Mouse (Mus musculus): ENCODE measurements around the gene Lbr. TPM values are rescaled to one million over a fixed set of nuclear protein-coding genes. Genes with fewer than 3 reads are reported as not detected.
"Not testable (repeated sequence)": the region's sequence is repeated elsewhere in the genome, so short reads cannot be mapped to it uniquely, and the experiment has no call there.

Gene Lbr
- polyA plus RNA-seq, 1 experiment from 2014 or later = 129 TPM

GRCm38 (mm10) chr1:181826716-181827115, 16.1 kb downstream of the Lbr start:
- H3K4me1 ChIP-seq (ENCODE audit: control insufficient read depth, insufficient read depth, low read length) = no peaks in the 10 kb centered on the region
- no peak overlapping the region for H3K27ac ChIP-seq (ENCODE audit: low read depth, low read length)
- H3K9me3 ChIP-seq (ENCODE audit: control insufficient read depth, low read length) = no peaks in the 10 kb centered on the region
- H3K27me3 ChIP-seq (ENCODE audit: control insufficient read depth, insufficient read depth, low read length) = no peaks in the 10 kb centered on the region
- no peak overlapping the region for H3K4me2 ChIP-seq (replicated peaks; ENCODE audit: low read depth, low read length)
- H3K4me3 ChIP-seq (ENCODE audit: low read length) = no peak overlapping the region
- no peak overlapping the region for H3K9ac ChIP-seq (ENCODE audit: low read depth, low read length)
- peaks cover 85% of the 10 kb centered on the region for H3K36me3 ChIP-seq (ENCODE audit: control insufficient read depth, insufficient read depth, low read length)
- no peak for ATAC-seq (ENCODE audit: low FRiP score, low TSS enrichment)
- WGBS = 96% methylated on average over 7 of the region's 7 CpGs

- Histone ChIP-seq H3K4me2 (replicated peaks; ENCODE audit: low read depth, low read length) (no peak overlapping the region), H3K36me3 (ENCODE audit: control insufficient read depth, insufficient read depth, low read length) (peaks cover 25% of the 10 kb centered on the region), H3K9ac (ENCODE audit: low read depth, low read length) (no peak overlapping the region), H3K27me3 (ENCODE audit: control insufficient read depth, insufficient read depth, low read length) (no peaks in the 10 kb centered on the region), H3K27ac (ENCODE audit: low read depth, low read length) (no peak overlapping the region), H3K9me3 (ENCODE audit: control insufficient read depth, low read length) (no peaks in the 10 kb centered on the region), H3K4me3 (ENCODE audit: low read length) (no peak overlapping the region), H3K4me1 (ENCODE audit: control insufficient read depth, insufficient read depth, low read length) (no peaks in the 10 kb centered on the region)
- 85% methylated on average over 18 of the region's 18 CpGs for WGBS
- ATAC-seq (ENCODE audit: low FRiP score, low TSS enrichment) = no peak
Observed at GRCm38 (mm10) chr1:181811481-181812223, 31.2 kb downstream of the Lbr start.

GRCm38 (mm10) chr1:181800667-181801066, 42.2 kb downstream of the Lbr start:
- Histone ChIP-seq H3K9ac (ENCODE audit: low read depth, low read length) (no peak overlapping the region), H3K4me2 (replicated peaks; ENCODE audit: low read depth, low read length) (no peak overlapping the region), H3K27me3 (ENCODE audit: control insufficient read depth, insufficient read depth, low read length) (no peaks in the 10 kb centered on the region), H3K36me3 (ENCODE audit: control insufficient read depth, insufficient read depth, low read length) (no peaks in the 10 kb centered on the region), H3K4me3 (ENCODE audit: low read length) (no peak overlapping the region), H3K27ac (ENCODE audit: low read depth, low read length) (no peak overlapping the region), H3K4me1 (ENCODE audit: control insufficient read depth, insufficient read depth, low read length) (no peaks in the 10 kb centered on the region), H3K9me3 (ENCODE audit: control insufficient read depth, low read length) (no peaks in the 10 kb centered on the region)
- ATAC-seq (ENCODE audit: low FRiP score, low TSS enrichment) = no peak
- WGBS = 87% methylated on average over 4 of the region's 4 CpGs

- no peak for ATAC-seq (ENCODE audit: low FRiP score, low TSS enrichment)
- no peaks in the 10 kb centered on the region for H3K36me3 ChIP-seq (ENCODE audit: control insufficient read depth, insufficient read depth, low read length)
- no peaks in the 10 kb centered on the region for H3K27me3 ChIP-seq (ENCODE audit: control insufficient read depth, insufficient read depth, low read length)
- no peaks in the 10 kb centered on the region for H3K9me3 ChIP-seq (ENCODE audit: control insufficient read depth, low read length)
- H3K4me1 ChIP-seq (ENCODE audit: control insufficient read depth, insufficient read depth, low read length) = no peaks in the 10 kb centered on the region
- no peak overlapping the region for H3K27ac ChIP-seq (ENCODE audit: low read depth, low read length)
- no peak overlapping the region for H3K4me3 ChIP-seq (ENCODE audit: low read length)
- whole genome bisulfite sequencing = 88% methylated on average over 3 of the region's 3 CpGs
- H3K4me2 ChIP-seq (replicated peaks; ENCODE audit: low read depth, low read length) = no peak overlapping the region
- H3K9ac ChIP-seq (ENCODE audit: low read depth, low read length) = no peak overlapping the region
Observed at GRCm38 (mm10) chr1:181799911-181800310, 42.9 kb downstream of the Lbr start.

GRCm38 (mm10) chr1:181793541-181793940, 49.3 kb downstream of the Lbr start:
- Histone ChIP-seq H3K9ac (ENCODE audit: low read depth, low read length) (no peak overlapping the region), H3K27ac (ENCODE audit: low read depth, low read length) (no peak overlapping the region), H3K4me2 (replicated peaks; ENCODE audit: low read depth, low read length) (no peak overlapping the region), H3K27me3 (ENCODE audit: control insufficient read depth, insufficient read depth, low read length) (no peaks in the 10 kb centered on the region), H3K36me3 (ENCODE audit: control insufficient read depth, insufficient read depth, low read length) (no peaks in the 10 kb centered on the region), H3K4me3 (ENCODE audit: low read length) (no peak overlapping the region), H3K9me3 (ENCODE audit: control insufficient read depth, low read length) (no peaks in the 10 kb centered on the region), H3K4me1 (ENCODE audit: control insufficient read depth, insufficient read depth, low read length) (no peaks in the 10 kb centered on the region)
- WGBS = 48% methylated on average over 2 of the region's 2 CpGs
- ATAC-seq (ENCODE audit: low FRiP score, low TSS enrichment) = no peak

GRCm38 (mm10) chr1:181789952-181790351, 52.9 kb downstream of the Lbr start:
- Histone ChIP-seq H3K4me2 (replicated peaks; ENCODE audit: low read depth, low read length) (no peak overlapping the region), H3K9ac (ENCODE audit: low read depth, low read length) (no peak overlapping the region), H3K4me1 (ENCODE audit: control insufficient read depth, insufficient read depth, low read length) (no peaks in the 10 kb centered on the region), H3K9me3 (ENCODE audit: control insufficient read depth, low read length) (peaks cover 6% of the 10 kb centered on the region; the same call in 1 of the 2 replicates), H3K27ac (ENCODE audit: low read depth, low read length) (no peak overlapping the region), H3K4me3 (ENCODE audit: low read length) (no peak overlapping the region), H3K27me3 (ENCODE audit: control insufficient read depth, insufficient read depth, low read length) (no peaks in the 10 kb centered on the region), H3K36me3 (ENCODE audit: control insufficient read depth, insufficient read depth, low read length) (no peaks in the 10 kb centered on the region)
- 57% methylated on average over 6 of the region's 6 CpGs for WGBS
- ATAC-seq (ENCODE audit: low FRiP score, low TSS enrichment) = no peak

GRCm38 (mm10) chr1:181782600-181782999, 60.2 kb downstream of the Lbr start:
- ATAC-seq (ENCODE audit: low FRiP score, low TSS enrichment) = not testable (repeated sequence)
- 97% methylated on average over 11 of the region's 11 CpGs for WGBS

GRCm38 (mm10) chr1:181776541-181776940, 66.3 kb downstream of the Lbr start:
- WGBS = 65% methylated on average over 1 of the region's 1 CpGs

More at GRCm38 (mm10) chr1:181782600-181782999, 60.2 kb downstream of the Lbr start:
- not testable (repeated sequence) for H3K9me3 ChIP-seq (ENCODE audit: control insufficient read depth, low read length); H3K27me3 ChIP-seq (ENCODE audit: control insufficient read depth, insufficient read depth, low read length); H3K36me3 ChIP-seq (ENCODE audit: control insufficient read depth, insufficient read depth, low read length); H3K4me3 ChIP-seq (ENCODE audit: low read length); H3K27ac ChIP-seq (ENCODE audit: low read depth, low read length); H3K9ac ChIP-seq (ENCODE audit: low read depth, low read length); H3K4me1 ChIP-seq (ENCODE audit: control insufficient read depth, insufficient read depth, low read length); H3K4me2 ChIP-seq (replicated peaks; ENCODE audit: low read depth, low read length)

GRCm38 (mm10) chr1:181771871-181772270, 71.0 kb downstream of the Lbr start:
- no peak for ATAC-seq (ENCODE audit: low FRiP score, low TSS enrichment)
- Histone ChIP-seq H3K4me2 (replicated peaks; ENCODE audit: low read depth, low read length) (no peak overlapping the region), H3K4me1 (ENCODE audit: control insufficient read depth, insufficient read depth, low read length) (no peaks in the 10 kb centered on the region), H3K36me3 (ENCODE audit: control insufficient read depth, insufficient read depth, low read length) (no peaks in the 10 kb centered on the region), H3K4me3 (ENCODE audit: low read length) (no peak overlapping the region), H3K9me3 (ENCODE audit: control insufficient read depth, low read length) (no peaks in the 10 kb centered on the region), H3K27me3 (ENCODE audit: control insufficient read depth, insufficient read depth, low read length) (no peaks in the 10 kb centered on the region), H3K9ac (ENCODE audit: low read depth, low read length) (no peak overlapping the region), H3K27ac (ENCODE audit: low read depth, low read length) (no peak overlapping the region)
- 94% methylated on average over 3 of the region's 3 CpGs for WGBS

More at GRCm38 (mm10) chr1:181776541-181776940, 66.3 kb downstream of the Lbr start:
- Histone ChIP-seq H3K4me3 (ENCODE audit: low read length) (no peak overlapping the region), H3K27ac (ENCODE audit: low read depth, low read length) (no peak overlapping the region), H3K27me3 (ENCODE audit: control insufficient read depth, insufficient read depth, low read length) (no peaks in the 10 kb centered on the region), H3K4me2 (replicated peaks; ENCODE audit: low read depth, low read length) (no peak overlapping the region), H3K36me3 (ENCODE audit: control insufficient read depth, insufficient read depth, low read length) (no peaks in the 10 kb centered on the region), H3K9me3 (ENCODE audit: control insufficient read depth, low read length) (no peaks in the 10 kb centered on the region), H3K9ac (ENCODE audit: low read depth, low read length) (no peak overlapping the region), H3K4me1 (ENCODE audit: control insufficient read depth, insufficient read depth, low read length) (no peaks in the 10 kb centered on the region)
- ATAC-seq (ENCODE audit: low FRiP score, low TSS enrichment) = no peak
